Mouse (Mus musculus) stomach, embryonic 16.5 days (tissue): Measurements from ENCODE around the gene Nell1. TPM values are rescaled to one million over a fixed set of nuclear protein-coding genes. Genes with fewer than 3 reads are reported as not detected.

Experiments used
- ATAC-seq: fragments of 200-750 bp; cut with Nextera tagmentation; 2 replicates; pipeline ENCODE4 v1.8.0; 2017; ENCODE audit warnings: moderate number of reproducible peaks, moderate TSS enrichment; ENCODE audit not compliant: insufficient read depth, low FRiP score
- H3K27ac ChIP-seq: fragments of 300-500 bp; sonication (generic); 2 replicates; pipeline ENCODE4 v1.5.1; 2014; ENCODE audit warnings: low read length
- H3K27me3 ChIP-seq: fragments of 300-500 bp; sonication (generic); 2 replicates; pipeline ENCODE4 v1.6.1; 2014; ENCODE audit warnings: low read length, control low read depth, mixed read lengths; ENCODE audit not compliant: control insufficient read depth, insufficient read depth
- H3K36me3 ChIP-seq: fragments of 300-500 bp; sonication (generic); 2 replicates; pipeline ENCODE4 v1.6.1; 2014; ENCODE audit warnings: low read length; ENCODE audit not compliant: control insufficient read depth, insufficient read depth
- H3K4me1 ChIP-seq: fragments of 300-500 bp; sonication (generic); 2 replicates; pipeline ENCODE4 v1.6.1; 2014; ENCODE audit warnings: low read length, control low read depth, mixed read lengths; ENCODE audit not compliant: control insufficient read depth, insufficient read depth
- H3K4me2 ChIP-seq: fragments of 300-500 bp; sonication (generic); 2 replicates; pipeline ENCODE4 v1.6.1; 2014; ENCODE audit warnings: low read depth, low read length, mixed read lengths
- H3K4me3 ChIP-seq: fragments of 300-500 bp; sonication (generic); replicated peaks from 2 replicates; pipeline ENCODE4 v1.5.1; 2014; ENCODE audit warnings: mild to moderate bottlenecking, low read length
- H3K9ac ChIP-seq: fragments of 300-500 bp; sonication (generic); 2 replicates; pipeline ENCODE4 v1.6.1; 2014; ENCODE audit warnings: low read length
- H3K9me3 ChIP-seq: fragments of 300-500 bp; sonication (generic); replicated peaks from 2 replicates; pipeline ENCODE4 v1.6.1; 2016; ENCODE audit warnings: low read length, control low read depth; ENCODE audit not compliant: control insufficient read depth
- whole genome bisulfite sequencing: fragments of 180-500 bp; shearing (Covaris S2); extraction: QIAGEN DNeasy Blood & Tissue Kit; methylation state at CpG from one replicate; pipeline ENCODE4 v1.1.7; 2014; 5-methylcytosine and 5-hydroxymethylcytosine counted together
- polyA plus RNA-seq: library from polyadenylated mRNA; unstranded; fragments of >200 nt; fragmentation: Nextera tagmentation; extraction: Ambion mirVana; gene quantifications from 2 replicates; pipeline ENCODE4 v1.2.1, GENCODE M21; 2015

Nell1 gene
- polyA plus RNA-seq, 1 experiment from 2014 or later, result 4.6 TPM

- Histone ChIP-seq H3K4me2 (no peak overlapping the region), H3K9ac (no peak overlapping the region), H3K4me3 (no peak overlapping the region), H3K9me3 (no peaks in the 10 kb centered on the region), H3K27me3 (no peaks in the 10 kb centered on the region), H3K27ac (no peak overlapping the region), H3K4me1 (no peaks in the 10 kb centered on the region), H3K36me3 (no peaks in the 10 kb centered on the region)
- 53% methylated on average over 7 of the region's 7 CpGs for WGBS
- ATAC-seq, result no peak
These were observed 19.8 kb upstream of the Nell1 start for GRCm38 (mm10) chr7:49954834-49955233.

GRCm38 (mm10) chr7:49957142-49957541 is 17.5 kb upstream of the Nell1 start:
- Histone ChIP-seq H3K9ac (no peak overlapping the region), H3K27ac (no peak overlapping the region), H3K4me1 (no peaks in the 10 kb centered on the region), H3K4me3 (no peak overlapping the region), H3K9me3 (no peaks in the 10 kb centered on the region), H3K27me3 (no peaks in the 10 kb centered on the region), H3K4me2 (no peak overlapping the region), H3K36me3 (no peaks in the 10 kb centered on the region)
- 45% methylated on average over 3 of the region's 3 CpGs for WGBS
- no peak for ATAC-seq

GRCm38 (mm10) chr7:49963764-49964163 is 10.9 kb upstream of the Nell1 start:
- WGBS, result 88% methylated on average over 2 of the region's 2 CpGs
- Histone ChIP-seq H3K27me3 (no peaks in the 10 kb centered on the region), H3K4me1 (no peaks in the 10 kb centered on the region), H3K9ac (no peak overlapping the region), H3K27ac (no peak overlapping the region), H3K36me3 (no peaks in the 10 kb centered on the region), H3K9me3 (no peaks in the 10 kb centered on the region), H3K4me2 (no peak overlapping the region), H3K4me3 (no peak overlapping the region)
- no peak for ATAC-seq

- ATAC-seq, result no peak
- H3K36me3 ChIP-seq, result no peaks in the 10 kb centered on the region
- no peak overlapping the region for H3K4me2 ChIP-seq
- no peak overlapping the region for H3K9ac ChIP-seq
- H3K4me1 ChIP-seq, result no peaks in the 10 kb centered on the region
- H3K9me3 ChIP-seq, result no peaks in the 10 kb centered on the region
- peaks cover 5% of the 10 kb centered on the region; the same call in 1 of the 2 replicates for H3K27me3 ChIP-seq
- H3K4me3 ChIP-seq, result no peak overlapping the region
- 53% methylated on average over 4 of the region's 4 CpGs for WGBS
- H3K27ac ChIP-seq, result no peak overlapping the region
These were observed 5.1 kb upstream of the Nell1 start for GRCm38 (mm10) chr7:49969516-49969915.

- WGBS, result under 1% methylated on average over 40 of the region's 40 CpGs
- H3K27me3 ChIP-seq, result peaks cover 32% of the 10 kb centered on the region; the same call in 1 of the 2 replicates
- peak overlapping the region; percentile 51 for H3K4me3 ChIP-seq
- no peaks in the 10 kb centered on the region for H3K36me3 ChIP-seq
- peak overlapping the region; percentile 60 for H3K9ac ChIP-seq
- peak overlapping the region; percentile 89 for H3K4me2 ChIP-seq
- H3K4me1 ChIP-seq, result no peaks in the 10 kb centered on the region
- no peak overlapping the region for H3K27ac ChIP-seq
- H3K9me3 ChIP-seq, result no peaks in the 10 kb centered on the region
- ATAC-seq, result peak; percentile 45; the same call in 1 of the 2 replicates
These were observed 917 bp downstream of the Nell1 start for GRCm38 (mm10) chr7:49975441-49976121.

GRCm38 (mm10) chr7:49981511-49982227 is 7.0 kb downstream of the Nell1 start:
- Histone ChIP-seq H3K4me1 (no peaks in the 10 kb centered on the region), H3K27ac (no peak overlapping the region), H3K4me2 (no peak overlapping the region), H3K36me3 (no peaks in the 10 kb centered on the region), H3K4me3 (no peak overlapping the region), H3K27me3 (peaks cover 12% of the 10 kb centered on the region; the same call in 1 of the 2 replicates), H3K9me3 (no peaks in the 10 kb centered on the region), H3K9ac (no peak overlapping the region)
- WGBS, result 36% methylated on average over 9 of the region's 9 CpGs
- ATAC-seq, result no peak

GRCm38 (mm10) chr7:49984698-49985097 is 10.0 kb downstream of the Nell1 start:
- no peaks in the 10 kb centered on the region for H3K36me3 ChIP-seq
- H3K4me3 ChIP-seq, result no peak overlapping the region
- H3K9me3 ChIP-seq, result no peaks in the 10 kb centered on the region
- no peaks in the 10 kb centered on the region for H3K4me1 ChIP-seq
- H3K9ac ChIP-seq, result no peak overlapping the region
- no peak overlapping the region for H3K27ac ChIP-seq
- 20% methylated on average over 6 of the region's 6 CpGs for WGBS
- H3K27me3 ChIP-seq, result no peaks in the 10 kb centered on the region
- 0 out of 2 replicates have a peak overlapping the region, but pooled peaks have one; percentile 16 for H3K4me2 ChIP-seq
- ATAC-seq, result no peak

- Histone ChIP-seq H3K27ac (no peak overlapping the region), H3K4me1 (no peaks in the 10 kb centered on the region), H3K36me3 (no peaks in the 10 kb centered on the region), H3K4me2 (no peak overlapping the region), H3K4me3 (no peak overlapping the region), H3K27me3 (no peaks in the 10 kb centered on the region), H3K9ac (no peak overlapping the region), H3K9me3 (no peaks in the 10 kb centered on the region)
- no peak for ATAC-seq
- 93% methylated on average over 8 of the region's 8 CpGs for WGBS
These were observed 11.3 kb downstream of the Nell1 start for GRCm38 (mm10) chr7:49985947-49986346.

GRCm38 (mm10) chr7:49999321-49999720 is 24.7 kb downstream of the Nell1 start:
- Histone ChIP-seq H3K4me3 (no peak overlapping the region), H3K9me3 (no peaks in the 10 kb centered on the region), H3K27ac (no peak overlapping the region), H3K36me3 (no peaks in the 10 kb centered on the region), H3K27me3 (no peaks in the 10 kb centered on the region), H3K9ac (no peak overlapping the region), H3K4me1 (no peaks in the 10 kb centered on the region), H3K4me2 (no peak overlapping the region)
- ATAC-seq, result no peak
- 63% methylated on average over 4 of the region's 4 CpGs for WGBS
